Mouse (Mus musculus) cerebral cortex, adult 2 months (tissue): ENCODE results near the gene Tmem240.

Experiments used
- WGBS: fragments of 180-500 bp; shearing (Covaris S2); methylation state at CpG from one replicate; pipeline ENCODE4 v1.1.7; 2018; 5-methylcytosine and 5-hydroxymethylcytosine counted together

The Tmem240 gene

DNA sequence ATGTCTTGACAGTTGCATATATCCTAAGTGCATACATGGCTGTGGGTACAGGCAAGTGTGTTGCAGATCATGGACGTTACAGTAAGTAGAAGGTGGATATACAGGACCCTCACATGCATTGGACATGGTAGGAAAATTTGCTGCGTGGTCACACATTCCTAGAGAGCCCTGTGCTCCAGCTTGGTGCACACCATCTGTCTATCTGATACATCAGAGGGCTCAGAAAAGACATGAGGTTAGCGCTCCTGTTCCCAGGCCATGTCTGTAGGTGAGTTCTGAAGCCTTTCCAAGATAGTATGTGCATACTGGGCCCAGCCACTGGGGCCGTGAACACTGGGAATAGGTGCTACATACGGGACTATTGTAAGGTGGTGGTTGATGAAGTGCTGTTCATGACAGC is 1.8 kb downstream of the Tmem240 start:
- WGBS, result 76% methylated on average over 5 of the region's 5 CpGs

DNA sequence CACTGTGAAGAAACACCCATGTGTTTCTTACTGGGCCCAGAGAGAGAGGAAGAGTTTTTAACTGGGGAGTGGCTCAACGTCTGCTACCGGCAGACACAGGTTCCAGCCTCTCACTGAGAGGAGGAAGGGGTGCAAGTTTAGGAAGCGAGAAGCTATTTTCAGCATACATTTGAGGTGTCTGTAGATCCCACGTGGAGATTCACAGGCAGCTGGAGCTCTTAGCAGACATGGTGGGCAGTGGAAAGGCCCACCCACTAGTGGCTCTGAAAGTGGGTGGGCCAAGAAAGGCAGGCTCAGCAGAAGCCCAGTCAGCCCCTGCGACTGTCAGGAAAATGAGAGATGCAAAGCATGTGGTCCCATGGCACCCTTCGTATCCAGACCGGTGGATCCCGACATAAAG is 3.7 kb downstream of the Tmem240 start:
- WGBS, result 32% methylated on average over 8 of the region's 8 CpGs

DNA sequence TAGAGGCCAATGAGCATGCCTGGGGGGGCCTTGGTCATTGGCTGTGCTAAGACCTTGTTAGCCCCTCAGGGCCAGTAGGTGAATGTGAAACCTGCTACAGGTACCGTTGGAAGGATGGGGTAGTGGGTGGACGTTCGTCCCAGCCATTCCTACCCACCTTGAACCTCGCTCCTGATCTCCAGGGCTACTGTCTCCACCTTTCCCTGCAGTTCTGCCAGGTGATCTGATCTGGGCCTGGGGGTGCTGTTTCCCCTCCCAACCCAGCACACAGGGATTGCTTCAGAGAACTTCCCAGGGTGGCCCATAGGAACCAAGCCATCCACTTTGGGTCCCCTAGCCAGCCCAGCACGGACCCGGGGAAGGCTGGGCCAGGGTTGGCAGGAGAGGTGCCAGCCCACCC is 4.6 kb downstream of the Tmem240 start:
- WGBS, result 76% methylated on average over 6 of the region's 6 CpGs

DNA sequence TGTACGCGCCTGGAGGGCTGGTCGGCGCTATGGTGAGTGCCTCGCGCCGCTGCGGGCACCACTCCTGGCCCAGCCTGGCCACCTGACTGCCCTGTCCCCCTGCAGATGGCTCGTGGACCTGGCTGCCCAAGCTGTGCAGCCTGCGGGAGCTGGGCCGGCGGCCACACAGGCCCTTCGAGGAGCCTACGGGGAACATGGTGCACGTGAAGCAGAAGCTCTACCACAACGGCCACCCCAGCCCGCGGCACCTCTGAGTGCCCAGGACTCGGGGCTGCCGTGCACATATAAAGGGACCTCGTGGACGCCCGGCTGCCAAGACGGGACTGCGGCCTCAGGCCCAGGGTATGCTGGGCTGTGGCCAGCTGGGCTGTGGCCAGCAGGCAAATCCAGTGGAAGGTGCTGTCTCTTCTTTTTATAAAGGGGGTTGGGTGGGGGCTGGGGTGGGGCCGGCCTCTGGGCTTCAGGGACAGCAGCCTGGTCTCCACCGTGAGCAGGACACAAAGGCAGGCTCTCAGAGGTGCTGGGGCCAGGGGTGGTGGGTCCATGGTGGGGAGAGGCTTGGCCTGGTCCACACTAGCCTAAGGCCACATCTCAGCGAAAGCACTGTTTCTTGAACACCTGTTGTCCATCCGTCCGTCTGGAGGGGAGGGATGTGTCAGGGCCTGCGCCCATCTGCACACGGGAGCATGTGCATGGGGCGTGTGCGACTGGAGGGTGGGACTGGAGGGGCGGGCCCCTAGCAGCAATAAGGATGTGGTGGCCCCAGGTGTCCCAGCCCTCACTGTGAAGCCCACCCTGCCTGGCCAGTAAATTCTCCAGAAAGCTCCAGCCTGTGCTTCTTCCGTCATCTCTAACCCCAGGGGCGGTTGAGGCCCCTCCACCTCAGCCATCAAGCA is 5.4 kb downstream of the Tmem240 start:
- WGBS, result 54% methylated on average over 37 of the region's 37 CpGs

DNA sequence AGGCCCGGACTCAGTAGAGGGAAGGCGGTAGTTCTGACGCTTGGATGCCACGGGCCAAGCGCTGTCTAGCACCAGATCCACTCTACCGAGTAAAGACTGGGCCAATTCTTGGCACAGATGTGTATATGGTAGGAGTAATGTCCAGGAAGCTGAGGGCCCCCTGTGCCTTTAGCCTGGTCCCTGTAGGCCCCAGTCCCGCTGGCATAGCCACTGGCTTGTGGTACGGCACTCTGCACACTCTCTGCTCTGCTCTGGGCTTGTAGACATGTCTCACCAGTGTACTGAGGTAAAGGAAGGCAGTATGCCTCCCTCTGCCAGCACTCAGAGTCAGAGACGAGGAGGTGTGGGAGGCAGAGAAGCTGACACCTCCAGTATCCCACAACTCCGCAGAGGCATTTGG is 6.1 kb downstream of the Tmem240 start:
- WGBS, result 71% methylated on average over 10 of the region's 10 CpGs

DNA sequence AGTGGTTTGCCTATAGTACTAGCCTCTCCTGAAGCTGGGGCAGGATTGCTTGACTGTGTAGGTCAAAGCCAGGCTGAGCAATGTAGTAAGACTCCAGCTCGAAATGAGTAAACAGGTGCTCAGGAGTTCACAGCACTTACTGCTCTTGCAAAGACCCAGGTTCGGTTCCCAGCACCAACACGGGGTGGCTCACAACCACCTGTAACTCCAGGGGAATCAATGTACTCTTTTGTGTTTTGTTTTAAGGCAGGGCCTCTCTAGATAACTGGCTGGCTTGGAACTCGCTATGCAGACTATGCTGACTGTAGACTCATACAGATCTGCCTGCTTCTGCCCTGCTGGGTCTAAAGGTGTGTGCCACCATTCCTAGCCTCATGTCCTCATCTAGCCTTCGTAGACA is 8.1 kb downstream of the Tmem240 start:
- 93% methylated on average over 5 of the region's 5 CpGs for WGBS

DNA sequence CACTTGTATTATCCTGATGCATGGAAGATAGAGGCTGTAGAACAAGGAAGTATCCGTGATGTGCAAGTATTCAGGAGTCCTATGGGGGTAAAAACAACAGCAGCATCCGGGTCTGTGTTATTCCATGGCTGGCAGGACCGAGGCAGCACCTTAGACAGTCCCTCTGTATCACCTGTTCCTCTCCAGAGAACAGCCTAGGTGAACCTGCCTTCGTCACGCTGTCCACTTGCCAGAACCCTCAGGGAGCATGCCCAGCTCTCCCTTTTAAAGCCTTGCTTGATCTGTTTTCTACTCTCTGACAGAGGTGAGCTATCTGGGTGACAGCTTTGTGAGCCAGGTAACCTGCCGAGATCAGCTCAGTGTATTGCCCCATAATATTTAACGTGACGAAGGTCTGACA is 9.9 kb downstream of the Tmem240 start:
- WGBS, result 74% methylated on average over 8 of the region's 8 CpGs

DNA sequence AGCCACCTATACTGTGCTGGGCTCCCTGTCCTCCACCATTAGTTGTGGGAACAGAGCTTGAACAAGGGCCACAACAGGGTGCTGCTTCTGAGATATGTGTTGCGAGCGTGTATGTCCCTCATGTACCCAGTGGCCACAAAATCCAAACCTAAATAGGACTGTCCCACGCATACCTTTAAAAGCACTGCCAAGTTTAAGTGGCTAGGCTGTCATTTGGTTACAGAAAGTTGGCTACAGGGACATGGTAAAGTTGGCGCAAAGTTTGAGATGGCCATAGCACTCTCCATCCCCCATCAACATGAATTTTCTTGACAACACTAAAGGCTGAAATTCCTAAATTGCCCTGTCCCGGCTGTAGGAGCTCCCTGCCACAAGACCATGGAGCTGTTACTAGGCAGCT is 10.5 kb downstream of the Tmem240 start:
- WGBS, result 84% methylated on average over 5 of the region's 5 CpGs

DNA sequence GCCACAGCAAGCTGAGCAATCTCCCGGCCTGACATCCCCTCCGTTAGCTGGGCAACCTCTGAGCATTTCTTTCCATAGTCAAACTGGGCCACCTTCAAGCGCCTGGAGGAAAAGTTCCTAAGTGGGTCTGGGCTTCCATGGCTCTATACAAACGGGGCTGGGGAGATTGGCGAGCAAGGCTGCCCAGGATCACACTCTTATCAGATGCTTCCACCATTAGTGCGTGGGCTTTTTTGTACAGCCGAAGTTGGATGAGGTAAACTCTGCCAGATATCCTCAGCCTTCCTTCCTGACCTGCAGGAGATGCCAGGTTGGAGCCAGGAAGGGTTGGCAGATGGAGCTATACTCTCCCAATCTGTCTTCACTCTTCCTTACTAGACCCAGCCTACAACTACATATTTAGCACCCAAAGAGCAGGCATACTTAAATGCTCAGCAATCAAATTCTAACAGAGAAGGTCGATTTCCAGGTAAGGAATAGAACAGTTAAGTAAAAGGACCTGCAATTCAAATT is 11.5 kb downstream of the Tmem240 start:
- 60% methylated on average over 8 of the region's 8 CpGs for whole genome bisulfite sequencing

DNA sequence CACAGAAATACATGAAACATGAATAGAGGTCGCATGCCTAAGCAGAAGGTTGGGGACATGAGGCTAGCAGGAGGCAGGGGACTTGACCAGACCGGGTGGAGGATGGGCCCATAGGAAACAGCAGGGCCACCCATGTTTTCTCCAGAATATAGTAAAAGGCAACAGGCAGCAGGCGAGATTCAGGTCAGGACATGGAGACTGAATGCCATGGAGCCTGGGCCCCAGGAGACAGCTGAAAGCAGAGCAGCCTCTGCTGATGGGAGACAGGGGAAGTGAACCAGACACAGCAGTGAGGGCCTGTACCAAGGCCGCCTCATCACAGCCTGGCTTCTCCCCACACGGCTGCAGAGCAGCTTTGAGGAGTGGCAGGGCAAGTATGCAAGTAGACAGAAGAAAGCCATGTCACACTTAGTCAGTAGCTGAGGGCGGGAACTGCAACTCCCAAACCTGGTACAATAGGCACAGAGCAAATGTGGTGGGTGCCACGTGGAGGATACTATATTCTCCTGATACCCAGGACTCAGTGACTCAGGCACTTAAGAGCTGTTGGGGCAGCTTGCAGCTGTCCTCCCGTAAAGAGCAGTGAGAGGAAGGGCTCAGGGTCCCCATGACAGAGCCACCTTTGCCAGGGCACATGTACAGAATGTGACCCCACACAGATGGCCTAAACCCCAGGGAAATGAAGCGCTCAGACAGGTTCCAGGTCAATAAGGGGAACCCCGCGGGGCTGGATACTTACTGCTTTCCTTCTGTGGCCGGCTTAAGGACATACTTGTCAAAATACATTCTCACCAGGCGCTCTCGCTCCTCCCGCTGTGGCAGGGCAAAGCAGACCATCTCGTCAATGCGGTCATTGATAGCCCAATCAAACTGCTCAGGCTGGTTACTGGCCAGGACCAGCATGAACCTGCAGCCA is 12.2 kb downstream of the Tmem240 start:
- WGBS, result 69% methylated on average over 17 of the region's 17 CpGs

DNA sequence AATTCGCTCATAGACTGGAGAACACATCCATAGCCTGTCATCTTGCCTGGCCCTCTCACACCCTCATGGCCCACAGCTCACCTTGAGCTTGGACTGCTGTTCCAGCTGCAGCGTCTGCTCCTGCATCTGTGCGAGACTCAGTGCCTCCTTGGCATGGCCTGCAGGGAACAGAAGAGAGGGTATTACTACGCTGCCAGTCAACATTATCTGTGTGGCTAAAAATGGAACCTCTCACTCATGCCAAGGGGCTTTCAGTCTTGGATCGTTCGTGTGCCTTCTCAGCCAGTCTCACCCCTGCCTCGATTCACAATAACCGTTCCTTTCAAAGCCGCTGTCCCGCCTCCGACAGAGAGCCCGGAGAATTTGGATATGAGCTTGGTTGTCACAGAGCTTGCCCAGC is 22.4 kb downstream of the Tmem240 start:
- 64% methylated on average over 12 of the region's 12 CpGs for WGBS

DNA sequence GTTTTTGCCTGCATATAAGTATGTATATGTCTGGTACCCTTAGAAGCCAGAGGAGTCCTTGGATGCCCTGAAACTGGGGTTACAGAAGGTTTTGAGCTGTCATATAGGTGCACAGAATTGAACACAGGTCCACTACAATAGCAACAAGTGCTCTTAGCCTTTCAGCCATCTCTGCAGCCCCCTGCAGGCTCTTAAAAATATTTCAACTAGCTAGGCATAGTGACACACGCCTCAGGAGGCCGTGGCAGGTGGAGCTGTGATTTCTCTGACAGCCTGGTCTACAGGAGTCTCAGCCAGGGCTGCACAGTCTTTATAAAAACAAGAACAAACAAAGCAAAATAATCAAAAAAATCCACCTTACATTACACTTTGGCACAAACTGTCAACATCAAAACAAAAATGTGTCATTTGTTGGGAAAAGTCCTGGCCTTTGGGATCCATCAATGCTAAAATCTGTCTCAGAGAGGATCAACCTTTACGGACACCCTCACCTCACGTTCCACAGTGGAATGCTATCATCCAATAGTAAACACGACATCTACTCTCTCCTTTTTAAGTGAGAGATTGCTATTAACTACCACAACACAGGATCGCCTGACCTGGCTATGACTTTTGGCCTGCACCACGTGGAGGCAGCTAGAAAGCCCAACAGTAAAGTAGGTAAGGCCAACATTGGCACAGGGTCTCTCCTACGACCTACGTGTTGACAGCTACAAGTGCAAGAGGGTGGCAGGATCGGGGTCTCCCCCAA is 25.4 kb downstream of the Tmem240 start:
- 2% methylated on average over 10 of the region's 10 CpGs for WGBS

DNA sequence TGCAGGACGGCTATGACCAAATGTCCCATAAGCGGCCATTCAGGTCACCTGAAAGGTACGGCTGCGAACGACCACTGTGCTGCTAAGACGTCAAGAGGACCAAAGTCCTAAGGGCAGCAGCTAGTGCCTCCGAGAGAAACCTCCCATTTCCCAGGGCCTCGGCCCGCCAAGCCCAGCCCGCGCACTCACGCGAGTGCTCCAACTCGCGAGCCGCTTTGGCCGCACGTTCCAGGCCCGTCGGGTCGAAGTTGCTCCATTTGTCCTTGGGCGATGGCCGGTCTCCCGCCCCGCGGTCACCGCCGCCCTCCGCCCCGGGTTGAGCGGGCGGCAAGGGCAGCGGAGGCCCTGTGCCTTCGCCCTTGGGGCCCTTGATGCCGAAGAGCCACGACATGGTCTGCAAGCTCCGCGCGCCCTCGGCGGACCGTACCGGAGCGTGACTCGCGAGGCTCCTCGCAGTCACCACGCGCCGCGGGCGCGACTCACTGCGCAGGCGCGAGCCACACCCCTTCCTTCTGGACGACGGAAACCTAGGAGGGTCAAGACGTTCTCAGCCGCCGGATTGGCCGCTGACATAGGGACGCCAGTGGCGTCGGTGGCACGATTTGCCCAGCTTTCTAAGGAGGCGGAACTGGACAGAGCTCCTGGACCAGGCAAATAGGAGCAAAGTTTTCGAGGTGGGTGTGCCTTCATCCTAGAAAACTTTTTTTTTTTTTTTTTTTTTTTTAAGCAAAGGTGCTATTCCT is 26.2 kb downstream of the Tmem240 start, which contains the start of gene Atad3a:
Gene Atad3a, minus strand, starts transcription at position 481 of the 743 bp plus-strand sequence.
- WGBS, result under 1% methylated on average over 68 of the region's 68 CpGs

DNA sequence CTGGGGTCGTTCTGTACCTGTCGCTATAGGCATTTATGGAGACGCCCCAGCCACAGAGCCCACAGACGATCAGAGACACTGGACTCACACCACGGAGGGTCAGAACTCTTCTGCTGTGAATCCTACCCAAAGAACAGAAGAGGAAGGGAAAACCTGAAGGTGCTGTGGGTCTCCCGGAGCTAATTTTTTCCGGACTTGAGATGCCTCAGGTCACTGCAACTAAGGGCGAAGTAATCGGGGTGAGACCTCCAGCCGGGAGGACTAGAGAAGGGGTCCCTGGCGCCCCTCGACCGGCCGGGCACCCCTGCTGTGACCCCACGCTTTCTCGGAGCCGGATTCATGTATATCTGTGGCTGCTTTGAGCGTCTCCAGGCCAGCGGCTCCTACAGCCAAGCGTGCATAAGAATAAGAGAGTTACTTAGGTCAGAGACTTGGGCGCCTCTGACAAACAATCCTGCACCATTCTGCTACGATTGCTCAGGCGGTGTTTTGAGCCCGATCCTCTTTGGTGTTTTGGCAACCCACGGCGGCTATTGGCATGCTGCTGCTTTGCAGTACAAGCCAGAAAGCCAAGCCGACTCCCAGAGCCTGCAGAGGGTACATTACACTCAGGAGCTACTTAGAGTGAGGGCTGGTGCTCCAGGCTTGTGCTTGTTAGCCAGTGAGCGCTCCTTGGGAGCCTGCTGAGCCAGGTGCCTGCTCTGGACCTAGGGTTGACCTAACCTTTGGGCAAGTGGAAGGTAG is 26.9 kb downstream of the Tmem240 start:
- 2% methylated on average over 28 of the region's 28 CpGs for WGBS

DNA sequence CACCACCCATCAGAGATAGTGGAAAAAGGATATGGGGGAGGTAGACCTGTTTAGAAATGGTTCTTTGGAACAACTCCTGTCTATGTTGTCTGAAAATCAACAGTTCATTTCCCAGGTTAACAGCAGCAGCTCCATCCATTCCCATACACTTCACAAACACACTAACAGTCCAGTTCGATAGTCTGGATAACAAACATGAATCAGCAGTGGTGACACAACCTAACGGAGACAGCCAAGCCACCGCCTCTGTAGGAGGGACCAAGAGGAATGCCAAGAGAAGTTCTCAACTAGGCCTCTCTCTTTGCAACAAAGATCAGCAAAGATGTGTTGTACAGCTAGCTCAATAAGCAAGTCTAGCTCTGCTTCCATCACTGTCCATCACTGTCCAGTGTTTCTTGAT is 27.8 kb downstream of the Tmem240 start:
- WGBS, result 86% methylated on average over 3 of the region's 3 CpGs

DNA sequence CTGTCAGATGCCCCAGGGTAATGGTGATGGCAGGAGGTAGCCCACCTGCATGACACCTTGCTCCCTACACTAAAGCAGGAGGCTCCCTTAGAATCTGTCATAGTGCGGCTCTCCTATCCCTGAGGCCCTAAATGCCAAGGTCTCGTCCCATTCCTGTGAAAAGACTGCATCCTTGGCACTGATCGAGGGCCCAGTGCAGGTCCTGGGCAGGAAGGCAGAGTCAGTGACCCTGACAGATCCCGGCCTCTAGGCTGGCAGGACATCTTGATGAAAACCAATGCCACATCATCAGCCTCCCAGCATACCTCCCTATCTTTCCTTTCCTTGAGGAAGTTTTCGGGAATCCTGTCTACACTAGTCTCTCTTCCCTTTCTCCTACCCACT is 34.9 kb downstream of the Tmem240 start:
- WGBS, result 69% methylated on average over 5 of the region's 5 CpGs

DNA sequence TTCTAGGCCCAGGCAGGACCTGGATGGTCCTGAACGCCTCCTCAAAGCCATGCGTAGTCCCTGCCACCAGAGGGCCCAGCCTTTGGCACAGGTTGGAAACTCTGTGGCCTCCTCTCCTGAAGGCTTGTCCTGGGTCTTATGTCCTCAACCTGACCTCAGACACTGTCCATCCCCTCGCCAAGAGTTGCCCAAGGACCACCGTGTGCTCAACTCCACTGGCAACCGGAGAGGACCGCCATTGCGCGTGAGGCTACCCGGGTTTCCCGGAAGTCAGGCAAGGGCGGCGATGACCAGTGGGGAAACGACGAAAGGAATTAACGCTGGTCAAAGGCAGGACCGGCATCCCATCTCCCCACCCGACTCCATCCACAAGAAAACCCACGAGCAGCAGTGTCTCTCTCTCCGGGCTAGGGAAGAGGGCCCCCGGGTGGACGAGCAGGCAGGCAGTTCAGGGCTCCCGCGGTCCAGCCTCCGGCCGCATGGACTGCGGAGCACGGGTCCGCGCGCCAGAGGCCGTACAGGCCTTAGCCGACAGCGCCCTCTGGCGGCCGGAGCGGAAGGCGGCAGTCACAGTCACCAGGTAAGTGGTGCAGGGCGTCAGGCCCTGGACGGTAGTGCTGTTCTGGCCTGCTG is 35.4 kb downstream of the Tmem240 start:
- WGBS, result under 1% methylated on average over 39 of the region's 39 CpGs

DNA sequence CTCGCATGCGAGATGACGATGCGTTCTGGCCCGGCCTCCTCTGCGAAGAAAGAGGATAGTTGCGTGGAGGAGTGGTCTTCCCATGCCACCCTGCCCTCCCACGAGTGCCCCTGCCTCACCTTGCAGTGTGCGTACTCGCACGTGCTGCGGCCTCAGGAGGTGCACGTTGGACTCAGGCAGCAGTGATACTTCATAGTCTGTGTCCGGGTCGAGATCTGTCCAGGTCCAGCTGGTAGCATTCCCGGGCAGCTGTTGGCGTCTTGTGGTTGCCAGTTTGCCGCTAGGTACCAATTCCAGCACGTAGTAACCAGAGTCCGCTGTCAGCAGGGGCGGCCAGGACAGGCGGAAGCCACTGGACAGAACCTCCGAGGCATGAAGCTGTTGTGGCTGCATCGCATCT is 36.0 kb downstream of the Tmem240 start:
- WGBS, result 33% methylated on average over 24 of the region's 24 CpGs

DNA sequence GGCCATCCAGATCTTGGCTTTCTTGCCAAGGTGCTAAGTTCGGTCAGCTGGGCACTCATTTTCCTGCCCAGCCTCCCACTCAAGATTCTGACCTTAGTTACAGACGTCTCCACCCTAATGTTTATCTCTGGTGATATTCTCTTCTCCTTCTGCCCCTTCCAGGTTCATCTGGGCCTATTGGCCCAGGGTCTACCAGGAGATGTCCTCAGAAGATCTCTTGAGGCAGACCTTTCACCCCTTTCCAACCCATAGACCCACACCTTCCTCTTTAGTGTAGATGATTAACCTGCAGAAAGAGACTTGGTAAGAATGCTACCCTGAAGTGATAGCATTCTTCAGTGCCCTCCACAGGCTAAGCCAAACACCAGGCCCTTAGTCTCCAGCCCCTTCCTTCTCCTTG is 37.1 kb downstream of the Tmem240 start:
- 86% methylated on average over 2 of the region's 2 CpGs for WGBS

DNA sequence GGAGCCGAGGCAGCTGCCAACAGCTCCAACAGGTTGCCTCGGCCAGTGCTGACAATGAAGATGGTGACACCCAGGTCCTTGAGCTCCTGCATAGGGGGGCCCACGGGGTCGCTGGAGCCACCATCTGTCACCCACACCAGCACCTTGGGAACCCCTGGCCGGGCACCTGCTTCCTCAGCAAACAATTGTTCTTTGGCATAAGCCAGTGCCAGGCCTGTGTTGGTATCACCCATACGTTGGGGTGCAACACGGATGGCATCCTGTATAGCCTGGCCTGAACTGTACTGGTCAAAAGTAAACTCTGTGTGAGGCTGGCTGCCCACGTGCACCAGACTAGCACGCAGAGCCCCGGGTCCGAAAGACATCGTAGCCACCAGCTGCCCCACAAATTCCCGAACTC is 38.2 kb downstream of the Tmem240 start:
- 76% methylated on average over 13 of the region's 13 CpGs for WGBS
